12 mouse cellular contexts compared by ENCODE assay signal in the genomic region with DNA sequence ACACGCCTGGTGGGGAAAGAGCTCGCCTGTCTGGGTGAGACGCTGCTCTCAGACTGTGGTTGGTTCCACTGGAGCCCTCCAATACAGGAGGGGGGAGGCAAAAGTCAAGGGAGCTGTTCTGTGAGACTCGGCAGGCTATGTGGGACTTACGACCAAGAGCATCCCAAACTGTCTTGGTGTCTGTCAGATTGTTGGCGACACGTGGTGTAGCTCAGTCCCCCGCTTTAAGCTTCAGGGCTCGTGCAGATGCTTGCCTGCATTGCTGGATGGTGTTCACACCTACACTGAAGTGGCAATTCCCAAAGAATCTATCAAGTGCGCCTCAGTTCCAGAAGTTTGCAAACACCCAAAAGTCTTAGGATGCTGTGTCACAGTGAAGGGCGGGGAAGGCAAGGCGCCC.
"Had no signal": no experiment of that assay in that cellular context is flagged by ENCODE, and none has a peak within 500 bp of the region (broad histone marks: within the 10 kb centered on the region; RNA-seq: fewer than 3 reads in every experiment).

No protein-coding gene starts in this region.

- DNase-seq: retina, postnatal 1 day; right cerebral cortex, adult 18-20 months; right cerebral cortex, postnatal 14 days; right cerebral cortex, postnatal 25 days; right cerebral cortex, postnatal 4 days; spleen, adult 18-20 months; thymus, adult 18-20 months; thymus, adult 2 months; thymus, postnatal 14 days; thymus, postnatal 25 days; thymus, postnatal 36 days; thymus, postnatal 4 days had no signal
